7 mouse cellular contexts compared by ENCODE assay signal in genomic region chr7:51862842-51863241, GRCm38 (mm10). TPM values are rescaled to one million over a fixed set of nuclear protein-coding genes. Genes with fewer than 3 reads are reported as not detected.
DNase-seq lines count a peak whose midpoint lies in the region; ATAC-seq and TF ChIP-seq lines count a peak whose summit lies in the region.

No protein-coding gene starts in this region.

- TF ChIP-seq EP300 in stomach, postnatal 0 days (optimal IDR thresholded peaks at IDR 0.05): no peak

- no peaks in the 10 kb centered on the region for H3K36me3 ChIP-seq in lung, embryonic 16.5 days (ENCODE audit: control insufficient read depth, insufficient read depth, low read length)
- peaks cover 53% of the 10 kb centered on the region for H3K36me3 ChIP-seq in erythroblast, embryonic 14.5 days (ENCODE audit: control insufficient read depth)
- peaks cover 9% of the 10 kb centered on the region for H3K36me3 ChIP-seq in limb, embryonic 14.5 days (ENCODE audit: control insufficient read depth, insufficient read depth, low read length)
- H3K36me3 ChIP-seq in stomach, postnatal 0 days (ENCODE audit: control insufficient read depth, insufficient read depth, low read length): no peaks in the 10 kb centered on the region

- no peaks in the 10 kb centered on the region for H3K27me3 ChIP-seq in lung, embryonic 16.5 days (ENCODE audit: control insufficient read depth, insufficient read depth, low read depth, low read length)
- H3K27me3 ChIP-seq in erythroblast, embryonic 14.5 days (ENCODE audit: control insufficient read depth): no peaks in the 10 kb centered on the region
- H3K27me3 ChIP-seq in limb, embryonic 14.5 days (ENCODE audit: control insufficient read depth, insufficient read depth, low read length): no peaks in the 10 kb centered on the region
- no peaks in the 10 kb centered on the region for H3K27me3 ChIP-seq in stomach, postnatal 0 days (ENCODE audit: control insufficient read depth, insufficient read depth, low read length)

- no peak for DNase-seq in lung, postnatal 10 days
- DNase-seq in limb, embryonic 14.5 days (ENCODE audit: low spot score): no peak
- DNase-seq in stomach, postnatal 0 days (ENCODE audit: low spot score): no peak
- no peak for DNase-seq in layer of hippocampus, postnatal 36 days
- DNase-seq in Muller cell, postnatal 12 days (ENCODE audit: inconsistent ontology term): no peak

- H3K4me2 ChIP-seq in lung, embryonic 16.5 days (ENCODE audit: low read depth, low read length): peak overlapping the region; percentile 76
- peak overlapping the region; percentile 85 for H3K4me2 ChIP-seq in limb, embryonic 14.5 days (replicated peaks; ENCODE audit: low read depth, low read length, severe bottlenecking)
- H3K4me2 ChIP-seq in stomach, postnatal 0 days (replicated peaks; ENCODE audit: low read depth): peak overlapping the region; percentile 66

- H3K9me3 ChIP-seq in lung, embryonic 16.5 days (ENCODE audit: control insufficient read depth, low read length): no peaks in the 10 kb centered on the region
- H3K9me3 ChIP-seq in erythroblast, embryonic 14.5 days (ENCODE audit: control insufficient read depth, low read length): peaks cover 3% of the 10 kb centered on the region; the same call in 1 of the 2 replicates
- no peaks in the 10 kb centered on the region for H3K9me3 ChIP-seq in limb, embryonic 14.5 days (ENCODE audit: control insufficient read depth, low read length)
- no peaks in the 10 kb centered on the region for H3K9me3 ChIP-seq in stomach, postnatal 0 days (ENCODE audit: control insufficient read depth, low read length)

- no peak for TF ChIP-seq POLR2A in limb, embryonic 14.5 days (IDR thresholded peaks at IDR 0.05; ENCODE audit: borderline replicate concordance, extremely low read depth, insufficient read depth, insufficient read length)

- no peak for TF ChIP-seq CTCF in stomach, postnatal 0 days (IDR thresholded peaks at IDR 0.05; ENCODE audit: low read depth)

- peaks cover 13% of the 10 kb centered on the region for H3K4me1 ChIP-seq in lung, embryonic 16.5 days (replicated peaks; ENCODE audit: control insufficient read depth, insufficient read depth, low read length)
- peaks cover 42% of the 10 kb centered on the region for H3K4me1 ChIP-seq in erythroblast, embryonic 14.5 days (ENCODE audit: control insufficient read depth)
- H3K4me1 ChIP-seq in limb, embryonic 14.5 days (ENCODE audit: control insufficient read depth, insufficient read depth, low read length): peaks cover 33% of the 10 kb centered on the region
- H3K4me1 ChIP-seq in stomach, postnatal 0 days (replicated peaks; ENCODE audit: control insufficient read depth, insufficient read depth): peaks cover 4% of the 10 kb centered on the region; the same call in 1 of the 2 replicates

- 59% methylated on average over 3 of the region's 3 CpGs for WGBS in lung, embryonic 16.5 days
- 56% methylated on average over 3 of the region's 3 CpGs for WGBS in limb, embryonic 14.5 days
- 53% methylated on average over 3 of the region's 3 CpGs for WGBS in stomach, postnatal 0 days

- no peak overlapping the region for H3K27ac ChIP-seq in lung, embryonic 16.5 days (ENCODE audit: low read length)
- peak overlapping the region; percentile 99 for H3K27ac ChIP-seq in limb, embryonic 14.5 days (replicated peaks; ENCODE audit: low read depth, low read length)
- no peak overlapping the region for H3K27ac ChIP-seq in stomach, postnatal 0 days (replicated peaks)

- no peak for ATAC-seq in lung, embryonic 16.5 days (ENCODE audit: low read depth)
- no peak for ATAC-seq in limb, embryonic 14.5 days (ENCODE audit: low FRiP score, low read depth)
- no peak for ATAC-seq in stomach, postnatal 0 days (ENCODE audit: low FRiP score, low TSS enrichment)

- peak overlapping the region; percentile 88 for H3K9ac ChIP-seq in lung, embryonic 16.5 days (ENCODE audit: low read length)
- peak overlapping the region; percentile 95; the same call in 1 of the 2 replicates for H3K9ac ChIP-seq in limb, embryonic 14.5 days (ENCODE audit: low read depth, low read length, severe bottlenecking)
- no peak overlapping the region for H3K9ac ChIP-seq in stomach, postnatal 0 days (ENCODE audit: low read length)

- H3K4me3 ChIP-seq in lung, embryonic 16.5 days (ENCODE audit: low read length): peak overlapping the region; percentile 83
- peak overlapping the region; percentile 88 for H3K4me3 ChIP-seq in erythroblast, embryonic 14.5 days (replicated peaks)
- H3K4me3 ChIP-seq in limb, embryonic 14.5 days (replicated peaks; ENCODE audit: low read length): peak overlapping the region; percentile 68
- H3K4me3 ChIP-seq in stomach, postnatal 0 days (ENCODE audit: low read depth, low read length): peak overlapping the region; percentile 75

RNA-seq across cellular contexts. Expression of gene Fancf, which starts 0.8 kb away (rescaled TPM):
- polyA plus RNA-seq in lung, embryonic 16.5 days (2015; fragmentation: Nextera tagmentation; extraction: Ambion mirVana): 1.4 and 1.8 TPM in 2 replicates
- 0.42 and 0.70 TPM in 2 replicates for polyA plus RNA-seq in erythroblast, embryonic 14.5 days (2012)
- polyA plus RNA-seq in limb, embryonic 14.5 days (2012; rRNA removed): 16.6 and 21.1 TPM in 2 replicates
- 19.4 and 20.4 TPM in 2 replicates for polyA plus RNA-seq in limb, embryonic 14.5 days (2014; fragmentation: Nextera tagmentation; extraction: Ambion mirVana)
- 4.6 and 5.3 TPM in 2 replicates for polyA plus RNA-seq in stomach, postnatal 0 days (2015; fragmentation: Nextera tagmentation; extraction: Ambion mirVana)
- 1 to 10 TPM; 3.9 to 5.1 TPM for total RNA-seq in layer of hippocampus, postnatal 36 days (2021)

RNA-seq across cellular contexts. Expression of gene Gas2, which starts 1.0 kb away (rescaled TPM):
- 8.9 and 9.4 TPM in 2 replicates for polyA plus RNA-seq in lung, embryonic 16.5 days (2015; fragmentation: Nextera tagmentation; extraction: Ambion mirVana)
- 0.27 and 0.29 TPM in 2 replicates for polyA plus RNA-seq in erythroblast, embryonic 14.5 days (2012)
- 171 and 178 TPM in 2 replicates for polyA plus RNA-seq in limb, embryonic 14.5 days (2012; rRNA removed)
- polyA plus RNA-seq in limb, embryonic 14.5 days (2014; fragmentation: Nextera tagmentation; extraction: Ambion mirVana): 211 and 255 TPM in 2 replicates
- 5.0 and 5.2 TPM in 2 replicates for polyA plus RNA-seq in stomach, postnatal 0 days (2015; fragmentation: Nextera tagmentation; extraction: Ambion mirVana)
- 10 to 100 TPM; 21.3 to 28.7 TPM for total RNA-seq in layer of hippocampus, postnatal 36 days (2021)

Comparison
In these comparisons a context has a peak if more than half of its experiments do, and no peak if none do; other contexts are left out.
1. RNA of gene Gas2, which starts 1.0 kb away (polyA plus RNA-seq): 171 to 255 TPM in limb, embryonic 14.5 days; 8.9 to 9.4 TPM in lung, embryonic 16.5 days, 5.0 to 5.2 TPM in stomach, postnatal 0 days and 0.27 to 0.29 TPM in erythroblast, embryonic 14.5 days; every median in the first group is over 10 times any median in the second.
2. Peak in every context shown above with its lines, with median percentiles within 50 percentile points of each other: H3K4me2 ChIP-seq and H3K4me3 ChIP-seq.